In genomic region chr2:152763310-152763709, GRCm38 (mm10) we compare ENCODE assay signal across 24 mouse cellular contexts. TPM values are rescaled to one million over a fixed set of nuclear protein-coding genes. Genes with fewer than 3 reads are reported as not detected.
DNase-seq lines count a peak whose midpoint lies in the region; ATAC-seq and TF ChIP-seq lines count a peak whose summit lies in the region.
"Had no signal": no experiment of that assay in that cellular context is flagged by ENCODE, and none has a peak within 500 bp of the region (broad histone marks: within the 10 kb centered on the region; RNA-seq: fewer than 3 reads in every experiment).

No protein-coding gene starts in this region.

- TF ChIP-seq EP300 in lung, postnatal 0 days (IDR thresholded peaks at IDR 0.05): no peak

- no peaks in the 10 kb centered on the region for H3K27me3 ChIP-seq in heart, embryonic 10.5 days (ENCODE audit: insufficient read depth, poor library complexity, severe bottlenecking)
- H3K27me3 ChIP-seq in lung, embryonic 15.5 days: no peaks in the 10 kb centered on the region
- no peaks in the 10 kb centered on the region for H3K27me3 ChIP-seq in lung, postnatal 0 days (replicated peaks; ENCODE audit: insufficient read depth, low read length)
- H3K27me3 ChIP-seq: embryonic facial prominence, embryonic 12.5 days; forebrain, embryonic 12.5 days; Patski had no signal

- DNase-seq in heart, embryonic 10.5 days (ENCODE audit: low spot score): no peak
- no peak for DNase-seq in heart, postnatal 10 days
- no peak for DNase-seq in lung, adult 2 months
- no peak for DNase-seq in lung, postnatal 0 days (ENCODE audit: low spot score)
- DNase-seq in lung, postnatal 36 days: no peak
- no peak for DNase-seq in kidney, postnatal 10 days
- DNase-seq: adrenal gland, adult 8-10 months; adrenal gland, postnatal 14 days; adrenal gland, postnatal 36 days; B cell, adult 2 months; cerebellum, adult 11-12 months; cerebellum, adult 2 months; cerebellum, adult 9-10 months; cerebellum, postnatal 10 days; cerebellum, postnatal 25 days had no signal

- H3K27ac ChIP-seq in heart, embryonic 10.5 days: peak overlapping the region; percentile 84
- H3K27ac ChIP-seq in lung, embryonic 15.5 days: peak overlapping the region; percentile 81
- peak overlapping the region; percentile 73; the same call in 1 of the 2 replicates for H3K27ac ChIP-seq in lung, postnatal 0 days (ENCODE audit: low read length)
- H3K27ac ChIP-seq: embryonic facial prominence, embryonic 12.5 days had no signal

- intact Hi-C loops in heart, postnatal 10 days (cut with DNase I): no loop called here

- TF ChIP-seq CTCF in lung, adult 2 months (IDR thresholded peaks at IDR 0.05; ENCODE audit: insufficient read depth, low read length): no peak
- no peak for TF ChIP-seq CTCF in lung, postnatal 0 days (IDR thresholded peaks at IDR 0.05)

- H3K4me1 ChIP-seq in heart, embryonic 10.5 days: peaks cover 41% of the 10 kb centered on the region
- peaks cover 45% of the 10 kb centered on the region for H3K4me1 ChIP-seq in lung, embryonic 15.5 days
- H3K4me1 ChIP-seq in lung, adult 2 months (ENCODE audit: control insufficient read depth, insufficient read depth, low read length): peaks cover 12% of the 10 kb centered on the region
- peaks cover 11% of the 10 kb centered on the region for H3K4me1 ChIP-seq in lung, postnatal 0 days (ENCODE audit: insufficient read depth, low read depth, low read length)

- 54% methylated on average over 6 of the region's 6 CpGs for WGBS in heart, embryonic 10.5 days
- 64% methylated on average over 6 of the region's 6 CpGs for WGBS in lung, embryonic 15.5 days
- WGBS in lung, adult 2 months: 69% methylated on average over 6 of the region's 6 CpGs
- 73% methylated on average over 6 of the region's 6 CpGs for WGBS in lung, postnatal 0 days

- no peak overlapping the region for H3K4me2 ChIP-seq in lung, embryonic 15.5 days
- peak overlapping the region; percentile 49; the same call in 1 of the 2 replicates for H3K4me2 ChIP-seq in lung, postnatal 0 days (replicated peaks; ENCODE audit: low read depth, low read length)
- H3K4me2 ChIP-seq: embryonic facial prominence, embryonic 12.5 days had no signal

- no peaks in the 10 kb centered on the region for H3K9me3 ChIP-seq in heart, embryonic 10.5 days
- H3K9me3 ChIP-seq in lung, embryonic 15.5 days: no peaks in the 10 kb centered on the region
- no peaks in the 10 kb centered on the region for H3K9me3 ChIP-seq in lung, postnatal 0 days (ENCODE audit: low read length)
- H3K9me3 ChIP-seq: embryonic facial prominence, embryonic 10.5 days; embryonic facial prominence, embryonic 12.5 days; forebrain, embryonic 12.5 days had no signal

- no peaks in the 10 kb centered on the region for H3K36me3 ChIP-seq in heart, embryonic 10.5 days
- no peaks in the 10 kb centered on the region for H3K36me3 ChIP-seq in lung, embryonic 15.5 days
- H3K36me3 ChIP-seq in lung, postnatal 0 days (ENCODE audit: insufficient read depth, low read length): no peaks in the 10 kb centered on the region
- H3K36me3 ChIP-seq: embryonic facial prominence, embryonic 10.5 days; embryonic facial prominence, embryonic 12.5 days; forebrain, embryonic 12.5 days had no signal

- no peak overlapping the region for H3K4me3 ChIP-seq in heart, embryonic 10.5 days
- no peak overlapping the region for H3K4me3 ChIP-seq in lung, embryonic 15.5 days
- no peak overlapping the region for H3K4me3 ChIP-seq in lung, adult 2 months (replicated peaks; ENCODE audit: extremely low read depth, low read depth, low read length)
- H3K4me3 ChIP-seq in lung, postnatal 0 days (ENCODE audit: low read depth, low read length): no peak overlapping the region
- H3K4me3 ChIP-seq: embryonic facial prominence, embryonic 10.5 days; embryonic facial prominence, embryonic 12.5 days; forebrain, embryonic 12.5 days had no signal

- no peak for TF ChIP-seq POLR2A in lung, adult 2 months (IDR thresholded peaks at IDR 0.05; ENCODE audit: borderline replicate concordance, extremely low read depth, low read depth, low read length)

- no peak overlapping the region for H3K9ac ChIP-seq in lung, embryonic 15.5 days
- no peak overlapping the region for H3K9ac ChIP-seq in lung, postnatal 0 days (replicated peaks; ENCODE audit: low read depth)
- H3K9ac ChIP-seq: forebrain, embryonic 12.5 days had no signal

- ATAC-seq in lung, embryonic 15.5 days (ENCODE audit: borderline replicate concordance, extremely low read depth, low FRiP score, low TSS enrichment): no peak
- no peak; the same call in 1 of the 2 replicates for ATAC-seq in lung, postnatal 0 days
- ATAC-seq: activated CD4-positive, CD25-positive, alpha-beta regulatory T cell, adult 4 months; CD4-positive, CD25-positive, alpha-beta regulatory T cell, adult 4 months; forebrain, embryonic 14.5 days; forebrain, embryonic 16.5 days; Patski had no signal

RNA-seq across cellular contexts. Expression of gene Cox4i2, which starts 9.3 kb away (rescaled TPM):
- polyA plus RNA-seq in heart, embryonic 10.5 days (2016; fragmentation: Nextera tagmentation; extraction: Ambion mirVana): 18.8 and 21.1 TPM in 2 replicates
- total RNA-seq in heart, postnatal 10 days (2021): 10 to 100 TPM; 17.9 to 22.4 TPM
- 74.8 and 81.0 TPM in 2 replicates for polyA plus RNA-seq in lung, embryonic 15.5 days (2015; fragmentation: Nextera tagmentation; extraction: Ambion mirVana)
- polyA plus RNA-seq in lung, adult 2 months (2012; rRNA removed): 84.7 and 90.1 TPM in 2 replicates
- polyA plus RNA-seq in lung, postnatal 0 days (2015; fragmentation: Nextera tagmentation; extraction: Ambion mirVana): 204 and 228 TPM in 2 replicates
- polyA plus RNA-seq: activated CD4-positive, CD25-positive, alpha-beta regulatory T cell, adult 4 months had no signal

RNA-seq across cellular contexts. Expression of gene Id1, which starts 27.3 kb away (rescaled TPM):
- 92.5 and 124 TPM in 2 replicates for polyA plus RNA-seq in heart, embryonic 10.5 days (2016; fragmentation: Nextera tagmentation; extraction: Ambion mirVana)
- total RNA-seq in heart, postnatal 10 days (2021): 10 to 100 TPM; 72.9 to 84.2 TPM
- polyA plus RNA-seq in lung, embryonic 15.5 days (2015; fragmentation: Nextera tagmentation; extraction: Ambion mirVana): 134 and 143 TPM in 2 replicates
- 323 and 438 TPM in 2 replicates for polyA plus RNA-seq in lung, adult 2 months (2012; rRNA removed)
- 214 and 218 TPM in 2 replicates for polyA plus RNA-seq in lung, postnatal 0 days (2015; fragmentation: Nextera tagmentation; extraction: Ambion mirVana)
